Mouse (Mus musculus) gastrocnemius, postnatal 14 days (tissue): ENCODE results near the gene Gm21698. TPM values are rescaled to one million over a fixed set of nuclear protein-coding genes. Genes with fewer than 3 reads are reported as not detected.
A peak's percentile ranks its signal among the peaks of the same experiment; 100 is the strongest.
"Not testable (repeated sequence)": the region's sequence is repeated elsewhere in the genome, so short reads cannot be mapped to it uniquely, and the experiment has no call there.

ENCODE experiments used
- DNase-seq: peaks from one replicate; pipeline ENCODE4 v3.0.0; 2021; ENCODE audit warnings: mixed read lengths
- intact Hi-C: fragments of 180-260 bp; cut with DNase I; formaldehyde crosslinking; loops from one replicate; pipeline ENCODE4 v1.15.1; 2025; ENCODE audit warnings: low total_unique reads
- long read RNA-seq, 2 experiments: library from polyadenylated mRNA; stranded (forward); transcript quantifications; one replicate each; pipeline ENCODE4 v2.0.0; 2021
- total RNA-seq, 2 experiments: library from RNA; stranded (reverse); gene quantifications; 2 replicates each; pipeline ENCODE4 v1.2.3; 2021

Gene Gm21698
- total RNA-seq, result not detected
- long read RNA-seq, experiment 1, result 0 reads
- long read RNA-seq, experiment 2, result 0 reads

GRCm38 (mm10) chr5:25988550-25988949 is at the start of gene Gm21698:
TSS of gene Gm21698 (minus strand) at chr5:25988650.
- intact Hi-C loops, DNase-seq: not testable (repeated sequence)

DNA sequence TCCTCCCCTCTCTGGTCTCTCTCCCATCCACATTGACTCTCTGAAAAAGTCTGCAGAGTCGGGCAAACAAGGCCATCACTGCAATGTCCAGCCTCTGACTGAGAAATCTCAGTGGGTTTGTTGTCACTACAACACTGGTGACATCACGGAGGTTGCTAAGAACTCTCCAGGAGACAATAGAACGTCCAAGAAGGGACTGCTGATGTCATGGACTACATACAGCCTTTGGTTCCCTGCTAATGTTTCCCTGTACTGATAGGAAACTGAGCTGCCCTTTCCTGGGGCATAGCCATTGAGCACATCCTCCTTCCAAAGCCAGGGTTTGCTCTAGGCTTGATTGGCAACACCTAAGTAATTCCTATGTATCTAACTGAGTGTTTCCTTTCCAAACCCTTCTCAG is 34.4 kb upstream of the Gm21698 start, which contains the start of gene Gm5862:
TSS of gene Gm5862 (minus strand) at position 101 of the 400 bp plus-strand sequence.
- intact Hi-C loops, DNase-seq: not testable (repeated sequence)

- intact Hi-C loops, DNase-seq: not testable (repeated sequence)
Observed at GRCm38 (mm10) chr5:26007697-26008096, 19.2 kb upstream of the Gm21698 start.

GRCm38 (mm10) chr5:26006937-26007695 is 18.7 kb upstream of the Gm21698 start:
- DNase-seq, result peak; percentile 4
- intact Hi-C loops, result not testable (repeated sequence)

DNA sequence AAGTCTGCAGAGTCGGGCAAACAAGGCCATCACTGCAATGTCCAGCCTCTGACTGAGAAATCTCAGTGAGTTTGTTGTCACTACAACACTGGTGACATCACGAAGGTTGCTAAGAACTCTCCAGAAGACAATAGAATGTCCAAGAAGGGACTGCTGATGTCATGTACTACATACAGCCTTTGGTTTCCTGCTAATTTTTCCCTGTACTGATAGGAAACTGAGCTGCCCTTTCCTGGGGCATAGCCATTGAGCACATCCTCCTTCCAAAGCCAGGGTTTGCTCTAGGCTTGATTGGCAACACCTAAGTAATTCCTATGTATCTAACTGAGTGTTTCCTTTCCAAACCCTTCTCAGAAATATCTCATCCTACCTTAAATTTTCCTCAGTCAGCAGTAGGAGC is 16.2 kb upstream of the Gm21698 start, which contains the start of gene Gm1979:
TSS of gene Gm1979 (minus strand) at position 101 of the 400 bp plus-strand sequence.
- DNase-seq, intact Hi-C loops: not testable (repeated sequence)

- DNase-seq, intact Hi-C loops: not testable (repeated sequence)
Observed at GRCm38 (mm10) chr5:25972563-25972962, 15.9 kb downstream of the Gm21698 start, which contains the start of gene Gm21680. TSS of gene Gm21680 (minus strand) at chr5:25972663.

DNA sequence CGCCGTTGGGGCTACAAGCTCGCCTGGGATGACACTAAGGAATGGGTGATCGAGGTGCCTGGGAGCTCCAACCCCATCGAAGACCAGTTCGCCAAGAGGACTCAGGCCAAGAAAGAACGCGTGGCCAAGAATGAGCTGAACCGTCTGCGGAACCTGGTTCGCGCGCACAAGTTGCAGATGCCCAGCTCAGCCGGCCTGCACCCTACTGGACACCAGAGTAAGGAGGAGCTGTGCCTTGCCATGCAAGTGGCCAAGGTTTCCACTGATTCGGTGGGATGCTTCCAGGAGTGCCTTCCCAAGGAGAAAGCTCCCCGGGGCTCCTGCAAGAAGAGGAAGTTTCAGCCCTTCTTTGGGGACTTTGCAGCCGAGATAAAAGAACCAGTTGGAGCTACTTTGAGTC is 31.4 kb downstream of the Gm21698 start:
- DNase-seq, intact Hi-C loops: not testable (repeated sequence)

- DNase-seq, intact Hi-C loops: not testable (repeated sequence)
Observed at GRCm38 (mm10) chr5:25956611-25957010, 31.8 kb downstream of the Gm21698 start.

- DNase-seq, intact Hi-C loops: not testable (repeated sequence)
Observed at GRCm38 (mm10) chr5:25954317-25954716, 34.1 kb downstream of the Gm21698 start, which contains the start of gene Gm21671. TSS of gene Gm21671 (minus strand) at chr5:25954417.

DNA sequence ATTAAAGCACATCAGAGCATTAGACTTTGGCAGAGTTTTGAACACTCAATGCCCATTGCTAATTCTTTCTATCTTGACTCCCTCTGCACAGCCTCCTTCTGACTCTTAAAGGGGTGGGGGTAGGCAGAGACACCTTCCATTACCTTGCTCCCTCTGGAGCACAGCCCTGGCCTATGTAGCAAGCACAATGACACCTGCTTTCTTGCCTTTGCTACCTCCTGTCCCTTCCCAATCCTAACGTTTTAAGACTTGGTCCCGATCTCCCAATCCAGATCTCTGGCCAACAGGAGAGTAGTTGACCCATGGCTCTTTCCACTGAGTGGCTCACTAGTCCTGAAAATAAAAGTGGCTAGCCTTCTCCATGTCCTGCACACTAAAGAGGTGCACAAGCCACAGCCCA is 43.1 kb downstream of the Gm21698 start:
- DNase-seq, intact Hi-C loops: not testable (repeated sequence)

DNA sequence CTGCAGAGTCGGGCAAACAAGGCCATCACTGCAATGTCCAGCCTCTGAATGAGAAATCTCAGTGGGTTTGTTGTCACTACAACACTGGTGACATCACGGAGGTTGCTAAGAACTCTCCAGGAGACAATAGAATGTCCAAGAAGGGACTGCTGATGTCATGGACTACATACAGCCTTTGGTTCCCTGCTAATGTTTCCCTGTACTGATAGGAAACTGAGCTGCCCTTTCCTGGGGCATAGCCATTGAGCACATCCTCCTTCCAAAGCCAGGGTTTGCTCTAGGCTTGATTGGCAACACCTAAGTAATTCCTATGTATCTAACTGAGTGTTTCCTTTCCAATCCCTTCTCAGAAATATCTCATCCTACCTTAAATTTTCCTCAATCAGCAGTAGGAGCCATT is 46.2 kb downstream of the Gm21698 start, which contains the start of gene Gm21663:
TSS of gene Gm21663 (minus strand) at position 101 of the 400 bp plus-strand sequence.
- intact Hi-C loops, DNase-seq: not testable (repeated sequence)

Other genes starting within 250 kb of the Gm21698 start
- 1 to 10 TPM; 1.1 to 1.5 TPM for gene Actr3b, start 228.7 kb downstream of the Gm21698 start, total RNA-seq
- not detected for gene Gm21663, start 46.3 kb downstream of the Gm21698 start, total RNA-seq
- gene Gm21671, start 34.2 kb downstream of the Gm21698 start, total RNA-seq, result not detected
- gene Gm21680, start 16.0 kb downstream of the Gm21698 start, total RNA-seq, result not detected
- gene Gm1979, start 16.1 kb upstream of the Gm21698 start, total RNA-seq, result not detected
- not detected for gene Gm5862, start 34.3 kb upstream of the Gm21698 start, total RNA-seq
- not detected for gene Speer4a, start 50.9 kb upstream of the Gm21698 start, total RNA-seq
- not detected for gene Gm7347, start 69.9 kb upstream of the Gm21698 start, total RNA-seq
- not detected for gene Gm10471, start 100.6 kb upstream of the Gm21698 start, total RNA-seq
- gene 5031410I06Rik, start 116.7 kb upstream of the Gm21698 start, total RNA-seq, result not detected
- gene Gm10220, start 132.8 kb upstream of the Gm21698 start, total RNA-seq, result not detected